Mouse (Mus musculus) liver, adult (tissue): ENCODE results near the gene Calhm1.

Experiments used
- GATA4 ChIP-seq: IDR thresholded peaks from 2 replicates; pipeline ENCODE4 v1.6.1; 2014; ENCODE audit warnings: mild to moderate bottlenecking, low read length; ENCODE audit not compliant: insufficient replicate concordance

The Calhm1 gene

DNA sequence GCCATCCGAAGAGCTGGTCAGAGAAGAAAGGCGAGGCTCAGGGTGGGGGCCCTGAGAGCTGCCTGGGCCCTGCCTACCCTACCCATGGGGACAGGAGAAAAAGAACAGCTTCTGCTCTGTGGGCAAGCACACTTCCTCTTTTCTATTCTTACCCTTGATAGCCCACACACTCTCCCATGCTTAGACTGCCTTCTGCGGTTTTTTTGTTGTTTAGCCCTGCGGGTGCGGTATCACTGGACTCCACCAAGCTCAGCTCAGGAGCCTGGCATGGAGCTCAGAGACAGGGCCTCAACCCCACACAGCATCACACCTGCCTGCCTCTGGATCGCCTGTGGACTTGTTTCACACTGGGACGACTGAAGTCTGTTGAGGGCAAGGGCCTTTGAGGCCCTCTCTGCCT, 10.9 kb downstream of the Calhm1 start:
- TF ChIP-seq GATA4 = no peak

DNA sequence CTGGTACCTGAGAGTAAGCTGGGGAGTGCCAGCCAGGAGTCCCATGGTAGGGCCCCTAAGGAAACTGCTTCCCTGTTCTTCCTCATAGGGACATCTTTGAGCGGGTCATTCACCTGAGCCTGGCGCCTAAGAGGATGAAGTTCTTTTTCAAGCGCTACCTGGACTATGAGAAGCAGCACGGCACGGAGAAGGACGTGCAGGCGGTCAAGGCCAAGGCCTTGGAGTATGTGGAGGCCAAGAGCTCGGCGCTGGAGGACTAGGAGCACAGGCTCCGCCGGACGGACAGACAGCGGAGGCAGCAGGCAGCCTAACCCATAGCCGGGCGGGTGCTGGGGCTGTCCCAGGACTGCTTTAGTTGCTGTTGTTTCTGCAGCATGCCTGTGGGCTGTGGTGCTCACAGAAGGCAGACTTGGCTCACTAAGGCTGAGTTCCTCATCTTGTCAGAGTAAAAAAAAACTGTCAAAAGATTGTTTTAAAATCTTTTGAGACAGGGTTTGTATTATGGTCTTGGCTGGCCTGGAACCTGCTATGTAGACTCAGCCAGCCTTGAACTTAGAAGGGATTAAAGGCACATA, 13.4 kb downstream of the Calhm1 start:
- no peak for TF ChIP-seq GATA4

GRCm38 (mm10) chr19:47128835-47129234, 15.2 kb downstream of the Calhm1 start:
- TF ChIP-seq GATA4 = no peak

- no peak for TF ChIP-seq GATA4
Measured at GRCm38 (mm10) chr19:47128164-47128563, 15.9 kb downstream of the Calhm1 start.

DNA sequence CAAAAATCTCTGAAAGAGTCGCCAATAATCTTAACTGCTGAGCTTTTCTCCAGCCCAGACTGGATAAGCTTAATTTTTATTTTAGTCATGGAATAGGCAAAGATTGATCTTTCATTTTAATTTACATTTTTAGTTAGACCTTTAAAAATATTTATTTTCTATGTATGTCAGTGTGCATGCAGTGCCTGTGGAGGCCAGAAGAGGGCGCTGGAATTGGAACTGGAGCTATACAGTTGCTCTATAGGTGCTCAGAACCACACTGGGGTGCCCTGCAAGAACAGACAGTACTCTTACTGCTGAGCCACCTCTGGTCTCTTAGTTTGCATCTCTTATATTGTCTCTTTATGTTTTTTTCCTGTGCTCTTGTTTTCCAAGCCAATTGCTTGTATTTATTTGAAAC, 21.3 kb downstream of the Calhm1 start:
- TF ChIP-seq GATA4 = no peak

GRCm38 (mm10) chr19:47121054-47121453, 23.0 kb downstream of the Calhm1 start:
- TF ChIP-seq GATA4 = no peak

DNA sequence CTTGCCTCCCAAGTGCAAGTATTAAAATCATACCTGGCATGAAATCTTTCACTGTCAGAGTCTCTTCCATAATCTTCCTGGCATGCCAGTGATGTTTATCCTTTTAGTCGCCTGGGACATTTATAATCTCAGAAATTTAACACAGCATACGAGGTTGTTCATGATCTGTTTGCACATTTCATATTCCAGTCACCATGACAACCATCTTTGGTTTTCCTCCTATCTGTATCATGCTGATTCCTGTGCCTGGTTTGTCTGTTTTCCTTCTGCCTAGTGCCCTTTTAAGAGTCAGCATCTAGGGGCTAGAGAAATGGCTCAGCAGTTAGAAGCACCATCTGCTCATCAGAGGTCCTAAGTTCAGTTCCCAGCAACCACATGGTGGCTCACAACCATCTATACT, 25.4 kb downstream of the Calhm1 start:
- TF ChIP-seq GATA4 = no peak

GRCm38 (mm10) chr19:47104641-47105271, 39.3 kb downstream of the Calhm1 start:
- TF ChIP-seq GATA4 = no peak

GRCm38 (mm10) chr19:47101080-47101479, 43.0 kb downstream of the Calhm1 start:
- no peak for TF ChIP-seq GATA4
